Mouse (Mus musculus) layer of hippocampus, postnatal 36 days (tissue): ENCODE data around the gene Nmur1. TPM values are rescaled to one million over a fixed set of nuclear protein-coding genes. Genes with fewer than 3 reads are reported as not detected.

Experiments used
- microRNA-seq, 2 experiments: library from miRNA; unstranded; fragments of <30 nt; microRNA quantifications; one replicate each; pipeline ENCODE4 v1.2.0; 2021
- total RNA-seq, 2 experiments: library from RNA; stranded (reverse); gene quantifications; 2 replicates each; pipeline ENCODE4 v1.2.3; 2021

Gene Nmur1
- total RNA-seq, 2 experiments from 2014 or later: not detected

Small RNAs within 50 kb of the gene (microRNA-seq; reads per million reads assigned to microRNA genes)
- gene mmu-mir-3535: 66.0 to 118 reads per million in 2 experiments

Other genes with a start within 250 kb of the Nmur1 start
- 1 to 10 TPM; 1.2 to 1.6 TPM for gene B3gnt7, start 123.4 kb downstream of the Nmur1 start, total RNA-seq
- 100 to 1,000 TPM; 136 to 137 TPM for gene Ncl, start 66.8 kb downstream of the Nmur1 start, total RNA-seq
- gene Tex44, start 101 bp upstream of the Nmur1 start, total RNA-seq: not detected
- 100 to 1,000 TPM; 507 to 508 TPM for gene Ptma, start 100.5 kb upstream of the Nmur1 start, total RNA-seq
- gene Pde6d, start 156.4 kb upstream of the Nmur1 start, total RNA-seq: 10 to 100 TPM; 54.1 to 59.4 TPM
- gene Cops7b, start 156.7 kb upstream of the Nmur1 start, total RNA-seq: 10 to 100 TPM; 19.4 to 22.0 TPM
- gene Nppc, start 244.3 kb upstream of the Nmur1 start, total RNA-seq: 1 to 10 TPM; 7.1 to 8.0 TPM